26 mouse cellular contexts compared by ENCODE assay signal in the genomic region with DNA sequence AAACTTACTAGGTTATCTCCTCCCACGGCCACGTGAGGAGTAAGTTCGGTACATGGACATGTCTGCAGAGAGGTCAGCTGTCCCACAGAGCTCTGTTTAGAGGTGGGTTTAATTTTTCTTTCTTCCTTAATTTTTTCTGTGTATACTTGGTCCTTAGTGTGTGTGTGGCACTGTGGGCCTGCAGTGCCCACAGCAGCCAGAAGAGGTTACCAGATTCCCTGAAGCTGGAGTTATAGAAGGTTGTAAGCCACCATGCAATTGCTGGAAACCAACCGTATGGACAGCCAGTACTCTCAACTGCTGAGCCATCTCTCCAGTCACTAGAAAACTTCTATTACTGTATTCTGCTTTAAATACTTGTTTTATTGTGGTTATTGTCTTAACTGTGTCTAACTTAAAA. TPM values are rescaled to one million over a fixed set of nuclear protein-coding genes. Genes with fewer than 3 reads are reported as not detected.
DNase-seq lines count a peak whose midpoint lies in the region; ATAC-seq and TF ChIP-seq lines count a peak whose summit lies in the region.
"Had no signal": no experiment of that assay in that cellular context is flagged by ENCODE, and none has a peak within 500 bp of the region (broad histone marks: within the 10 kb centered on the region; RNA-seq: fewer than 3 reads in every experiment).

No protein-coding gene starts in this region.

- no peak for DNase-seq in heart, adult 2 months
- no peak for DNase-seq in heart, embryonic 10.5 days (ENCODE audit: low spot score)
- no peak for DNase-seq in left cerebral cortex, adult 2 months (ENCODE audit: extremely low spot score in 1 of 2, low spot score in 2 of 2)
- DNase-seq in left cerebral cortex, adult 8-10 months (ENCODE audit: low spot score in 2 of 2) = no peak
- peak; percentile 80 for DNase-seq in midbrain, embryonic 11.5 days (ENCODE audit: low spot score, missing footprints)
- no peak for DNase-seq in midbrain, embryonic 14.5 days
- DNase-seq in yolk sac, embryonic 10.5 days (ENCODE audit: low spot score) = no peak
- DNase-seq: adrenal gland, postnatal 36 days; cerebellum, adult 11 months; cerebellum, adult 9-11 months; kidney, adult 11 months; kidney, postnatal 14 days; layer of hippocampus, postnatal 36 days; right cerebral cortex, adult 18-20 months; right cerebral cortex, postnatal 4 days; thymus, adult 2 months; thymus, postnatal 4 days had no signal

- H3K27ac ChIP-seq in heart, adult 2 months = no peak overlapping the region
- H3K27ac ChIP-seq in heart, embryonic 10.5 days = no peak overlapping the region
- H3K27ac ChIP-seq in left cerebral cortex, adult 2 months = 0 out of 2 replicates have a peak overlapping the region, but pooled peaks have one; percentile 48
- H3K27ac ChIP-seq in midbrain, embryonic 11.5 days (ENCODE audit: low read depth, low read length) = no peak overlapping the region
- H3K27ac ChIP-seq in midbrain, embryonic 14.5 days (replicated peaks; ENCODE audit: low read depth, low read length) = no peak overlapping the region
- H3K27ac ChIP-seq: limb, embryonic 13.5 days; liver, embryonic 15.5 days; neural tube, embryonic 15.5 days had no signal

- no peaks in the 10 kb centered on the region for H3K9me3 ChIP-seq in heart, embryonic 10.5 days
- no peaks in the 10 kb centered on the region for H3K9me3 ChIP-seq in midbrain, embryonic 11.5 days (ENCODE audit: control insufficient read depth, low read length)
- no peaks in the 10 kb centered on the region for H3K9me3 ChIP-seq in midbrain, embryonic 14.5 days (ENCODE audit: control insufficient read depth, low read length)
- H3K9me3 ChIP-seq: liver, embryonic 15.5 days; neural tube, embryonic 15.5 days had no signal

- 98% methylated on average over 4 of the region's 4 CpGs for WGBS in heart, adult 2 months
- 93% methylated on average over 4 of the region's 4 CpGs for WGBS in heart, embryonic 10.5 days
- 80% methylated on average over 4 of the region's 4 CpGs for WGBS in midbrain, embryonic 11.5 days
- 60% methylated on average over 4 of the region's 4 CpGs for WGBS in midbrain, embryonic 14.5 days

- intact Hi-C loops in heart, adult 2 months (cut with DNase I) = no loop called here
- intact Hi-C loops in left cerebral cortex, adult 2 months (cut with DNase I) = loop anchor here (5.0 kb wide), 1 partner anchor 125 kb away; a partner anchor contains a TSS

- H3K4me1 ChIP-seq in heart, adult 2 months (ENCODE audit: control insufficient read depth, insufficient read depth, low read length) = no peaks in the 10 kb centered on the region
- no peaks in the 10 kb centered on the region for H3K4me1 ChIP-seq in heart, embryonic 10.5 days
- H3K4me1 ChIP-seq in midbrain, embryonic 11.5 days (ENCODE audit: control insufficient read depth, insufficient read depth, low read length) = 0 out of 2 replicates have a peak, but pooled peaks cover 7% of the 10 kb centered on the region
- H3K4me1 ChIP-seq in midbrain, embryonic 14.5 days (ENCODE audit: control insufficient read depth, insufficient read depth, low read length) = peaks cover 7% of the 10 kb centered on the region
- H3K4me1 ChIP-seq: limb, embryonic 13.5 days; liver, embryonic 15.5 days; neural tube, embryonic 15.5 days had no signal

- no peak overlapping the region for H3K4me3 ChIP-seq in heart, adult 2 months
- H3K4me3 ChIP-seq in heart, embryonic 10.5 days = no peak overlapping the region
- H3K4me3 ChIP-seq in left cerebral cortex, adult 2 months = no peak overlapping the region
- H3K4me3 ChIP-seq in midbrain, embryonic 11.5 days (ENCODE audit: low read depth, low read length) = no peak overlapping the region
- no peak overlapping the region for H3K4me3 ChIP-seq in midbrain, embryonic 14.5 days (replicated peaks; ENCODE audit: low read depth, low read length)
- H3K4me3 ChIP-seq: limb, embryonic 13.5 days; liver, embryonic 15.5 days; neural tube, embryonic 15.5 days had no signal

- TF ChIP-seq CTCF in heart, adult 2 months (IDR thresholded peaks at IDR 0.05) = peak; percentile 64
- TF ChIP-seq CTCF in left cerebral cortex, adult 2 months (IDR thresholded peaks at IDR 0.05) = peak; percentile 43

- no peak overlapping the region for H3K4me2 ChIP-seq in midbrain, embryonic 11.5 days
- H3K4me2 ChIP-seq in midbrain, embryonic 14.5 days (ENCODE audit: low read length) = no peak overlapping the region
- H3K4me2 ChIP-seq: heart, embryonic 11.5 days; limb, embryonic 13.5 days; liver, embryonic 15.5 days; neural tube, embryonic 15.5 days had no signal

- no peak for ATAC-seq in midbrain, embryonic 11.5 days (ENCODE audit: low FRiP score)
- ATAC-seq in midbrain, embryonic 14.5 days (ENCODE audit: low FRiP score, low TSS enrichment) = no peak
- ATAC-seq: hindbrain, embryonic 16.5 days; Patski had no signal

- TF ChIP-seq EP300 in heart, adult 2 months (IDR thresholded peaks at IDR 0.05; ENCODE audit: insufficient read depth, low read depth, low read length) = no peak

- H3K27me3 ChIP-seq in heart, adult 2 months (ENCODE audit: control insufficient read depth, insufficient read depth, low read length) = no peaks in the 10 kb centered on the region
- H3K27me3 ChIP-seq in heart, embryonic 10.5 days (ENCODE audit: insufficient read depth, poor library complexity, severe bottlenecking) = no peaks in the 10 kb centered on the region
- no peaks in the 10 kb centered on the region for H3K27me3 ChIP-seq in midbrain, embryonic 11.5 days (ENCODE audit: control insufficient read depth, insufficient read depth, low read length)
- H3K27me3 ChIP-seq in midbrain, embryonic 14.5 days (ENCODE audit: control insufficient read depth, insufficient read depth, low read length) = no peaks in the 10 kb centered on the region
- H3K27me3 ChIP-seq: limb, embryonic 13.5 days; liver, embryonic 15.5 days; neural tube, embryonic 15.5 days; Patski had no signal

- no peaks in the 10 kb centered on the region for H3K79me2 ChIP-seq in heart, adult 2 months (replicated peaks; ENCODE audit: control insufficient read depth, insufficient read depth, low read length)

- no peak for TF ChIP-seq POLR2A in heart, adult 2 months (IDR thresholded peaks at IDR 0.05; ENCODE audit: insufficient read depth, low read depth, low read length)

- no peak overlapping the region for H3K9ac ChIP-seq in heart, adult 2 months (ENCODE audit: low read depth, low read length)
- no peak overlapping the region for H3K9ac ChIP-seq in midbrain, embryonic 11.5 days (ENCODE audit: low read length)
- H3K9ac ChIP-seq in midbrain, embryonic 14.5 days (replicated peaks; ENCODE audit: low read length) = no peak overlapping the region
- H3K9ac ChIP-seq: limb, embryonic 13.5 days; liver, embryonic 15.5 days; neural tube, embryonic 15.5 days had no signal

- H3K36me3 ChIP-seq in heart, adult 2 months (ENCODE audit: control insufficient read depth, insufficient read depth, low read length) = no peaks in the 10 kb centered on the region
- H3K36me3 ChIP-seq in heart, embryonic 10.5 days = peaks cover 42% of the 10 kb centered on the region
- H3K36me3 ChIP-seq in midbrain, embryonic 11.5 days (ENCODE audit: control insufficient read depth, insufficient read depth, low read length) = no peaks in the 10 kb centered on the region
- H3K36me3 ChIP-seq in midbrain, embryonic 14.5 days (ENCODE audit: control insufficient read depth, insufficient read depth, low read length) = peaks cover 30% of the 10 kb centered on the region

RNA-seq across cellular contexts. Expression of a gene that starts 29.6 kb away (rescaled TPM):
- 10 to 100 TPM; 17.0 to 19.2 TPM for total RNA-seq in heart, adult 2 months (2021)
- polyA plus RNA-seq in heart, adult 2 months (2012; rRNA removed) = 6.8 and 10.9 TPM in 2 replicates
- polyA plus RNA-seq in heart, embryonic 10.5 days (2016; fragmentation: Nextera tagmentation; extraction: Ambion mirVana) = 27.8 and 28.0 TPM in 2 replicates
- 10 to 100 TPM; 52.8 to 54.2 TPM for total RNA-seq in left cerebral cortex, adult 2 months (2021)
- 10 to 100 TPM; 41.2 to 50.7 (median 46.4) TPM for total RNA-seq in left cerebral cortex, adult 8-10 months (2022)
- 57.5 and 57.7 TPM in 2 replicates for polyA plus RNA-seq in midbrain, embryonic 11.5 days (2014; fragmentation: Nextera tagmentation; extraction: Ambion mirVana)
- polyA plus RNA-seq in midbrain, embryonic 14.5 days (2014; fragmentation: Nextera tagmentation; extraction: Ambion mirVana) = 52.9 and 64.5 TPM in 2 replicates

RNA-seq across cellular contexts. Expression of a gene that starts 29.8 kb away (rescaled TPM):
- not detected for total RNA-seq in heart, adult 2 months (2021)
- polyA plus RNA-seq in heart, adult 2 months (2012; rRNA removed) = 0.06 TPM in 1 of 2 replicates, not detected in the other
- polyA plus RNA-seq in heart, embryonic 10.5 days (2016; fragmentation: Nextera tagmentation; extraction: Ambion mirVana) = 0.11 TPM in 1 of 2 replicates, not detected in the other
- not detected for total RNA-seq in left cerebral cortex, adult 2 months (2021)
- under 1 TPM in 2 of 4 experiments, not detected in 2; 0.11 to 0.19 TPM for total RNA-seq in left cerebral cortex, adult 8-10 months (2022)
- 0.10 TPM in 1 of 2 replicates, not detected in the other for polyA plus RNA-seq in midbrain, embryonic 11.5 days (2014; fragmentation: Nextera tagmentation; extraction: Ambion mirVana)
- polyA plus RNA-seq in midbrain, embryonic 14.5 days (2014; fragmentation: Nextera tagmentation; extraction: Ambion mirVana) = 0.11 and 0.12 TPM in 2 replicates
- total RNA-seq: adrenal gland, adult 18-20 months; adrenal gland, postnatal 36 days; gastrocnemius, adult 18-20 months had no signal
- polyA plus RNA-seq: embryonic facial prominence, embryonic 11.5 days; liver, embryonic 15.5 days had no signal
